Mouse (Mus musculus): ENCODE results near the gene Oaz1.
"Not testable (repeated sequence)": the region's sequence is repeated elsewhere in the genome, so short reads cannot be mapped to it uniquely, and the experiment has no call there.

The Oaz1 gene

GRCm38 (mm10) chr10:80802996-80803395, 23.5 kb upstream of the Oaz1 start:
- no peak for DNase-seq

- no peak for DNase-seq
These were observed 22.1 kb upstream of the Oaz1 start for GRCm38 (mm10) chr10:80804340-80804739.

- no peak for DNase-seq
These were observed 21.5 kb upstream of the Oaz1 start, which contains the start of gene Amh for GRCm38 (mm10) chr10:80804916-80805315. Amh (plus strand) TSS chr10:80805243.

GRCm38 (mm10) chr10:80805322-80805721, 21.1 kb upstream of the Oaz1 start:
- no peak for DNase-seq

GRCm38 (mm10) chr10:80805925-80806324, 20.5 kb upstream of the Oaz1 start:
- DNase-seq: peak; percentile 66

GRCm38 (mm10) chr10:80806341-80807056, 20.0 kb upstream of the Oaz1 start:
- DNase-seq: no peak

GRCm38 (mm10) chr10:80807057-80807627, 19.3 kb upstream of the Oaz1 start:
- DNase-seq: peak; percentile 93

GRCm38 (mm10) chr10:80808099-80808984, 18.1 kb upstream of the Oaz1 start:
- DNase-seq: no peak

- peak; percentile 66 for DNase-seq
These were observed 17.3 kb upstream of the Oaz1 start for GRCm38 (mm10) chr10:80808985-80809632.

GRCm38 (mm10) chr10:80810084-80810483, 16.4 kb upstream of the Oaz1 start:
- DNase-seq: no peak

- DNase-seq: no peak
These were observed 13.9 kb upstream of the Oaz1 start for GRCm38 (mm10) chr10:80812391-80813041.

GRCm38 (mm10) chr10:80813366-80813765, 13.1 kb upstream of the Oaz1 start, which contains the start of gene Jsrp1:
Jsrp1 (minus strand) TSS chr10:80813498.
- DNase-seq: no peak

- DNase-seq: no peak
These were observed 11.7 kb upstream of the Oaz1 start for GRCm38 (mm10) chr10:80814800-80815199.

- DNase-seq: not testable (repeated sequence)
These were observed 10.2 kb upstream of the Oaz1 start for GRCm38 (mm10) chr10:80816303-80816702.

GRCm38 (mm10) chr10:80817164-80817563, 9.3 kb upstream of the Oaz1 start:
- DNase-seq: no peak

- not testable (repeated sequence) for DNase-seq
These were observed 8.5 kb upstream of the Oaz1 start for GRCm38 (mm10) chr10:80817955-80818354.

- DNase-seq: no peak
These were observed 7.7 kb upstream of the Oaz1 start for GRCm38 (mm10) chr10:80818599-80819281.

- DNase-seq: no peak
These were observed 7.0 kb upstream of the Oaz1 start for GRCm38 (mm10) chr10:80819406-80819805.

GRCm38 (mm10) chr10:80821991-80822390, 4.5 kb upstream of the Oaz1 start:
- DNase-seq: no peak

GRCm38 (mm10) chr10:80822528-80822927, 3.9 kb upstream of the Oaz1 start:
- no peak for DNase-seq

GRCm38 (mm10) chr10:80823316-80823715, 3.1 kb upstream of the Oaz1 start:
- DNase-seq: no peak

Measured in right cerebral cortex, adult 18-20 months (tissue).